Mouse (Mus musculus) E14TG2a.4 (cell line): ENCODE measurements around the gene Rnf149.
A peak's percentile ranks its signal among the peaks of the same experiment; 100 is the strongest.

Experiments used
- H3K27me3 ChIP-seq: 2 replicates; pipeline ENCODE4 v1.6.1; 2014; ENCODE audit warnings: low read length, control low read depth; ENCODE audit not compliant: insufficient read depth
- H3K36me3 ChIP-seq: 2 replicates; pipeline ENCODE4 v1.6.1; 2014; ENCODE audit warnings: low read length, control low read depth; ENCODE audit not compliant: insufficient read depth
- H3K4me1 ChIP-seq: replicated peaks from 2 replicates; pipeline ENCODE4 v1.6.1; 2014; ENCODE audit warnings: low read depth, low read length, control low read depth
- H3K4me3 ChIP-seq: replicated peaks from 2 replicates; pipeline ENCODE4 v1.5.1; 2014; ENCODE audit warnings: mild to moderate bottlenecking, low read length
- H3K9me3 ChIP-seq: 2 replicates; pipeline ENCODE4 v1.6.1; 2014; ENCODE audit warnings: low read length, control low read depth
- CTCF ChIP-seq: conservative IDR thresholded peaks from 2 replicates; pipeline ENCODE4 v1.5.1; 2014; ENCODE audit warnings: low read length
- NANOG ChIP-seq: IDR thresholded peaks from 2 replicates; pipeline ENCODE4 v1.6.1; 2014; ENCODE audit warnings: borderline replicate concordance, low read length, mixed read lengths
- POU5F1 ChIP-seq: IDR thresholded peaks from 2 replicates; pipeline ENCODE4 v1.6.1; 2014; ENCODE audit warnings: low read length, borderline replicate concordance

The Rnf149 gene

GRCm38 (mm10) chr1:39512183-39512582 is 65.0 kb downstream of the Rnf149 start:
- H3K4me1 ChIP-seq = peaks cover 31% of the 10 kb centered on the region
- no peak for TF ChIP-seq NANOG
- no peak for TF ChIP-seq POU5F1
- TF ChIP-seq CTCF = no peak
- H3K9me3 ChIP-seq = no peaks in the 10 kb centered on the region
- H3K4me3 ChIP-seq = no peak overlapping the region
- H3K36me3 ChIP-seq = no peaks in the 10 kb centered on the region
- no peaks in the 10 kb centered on the region for H3K27me3 ChIP-seq

DNA sequence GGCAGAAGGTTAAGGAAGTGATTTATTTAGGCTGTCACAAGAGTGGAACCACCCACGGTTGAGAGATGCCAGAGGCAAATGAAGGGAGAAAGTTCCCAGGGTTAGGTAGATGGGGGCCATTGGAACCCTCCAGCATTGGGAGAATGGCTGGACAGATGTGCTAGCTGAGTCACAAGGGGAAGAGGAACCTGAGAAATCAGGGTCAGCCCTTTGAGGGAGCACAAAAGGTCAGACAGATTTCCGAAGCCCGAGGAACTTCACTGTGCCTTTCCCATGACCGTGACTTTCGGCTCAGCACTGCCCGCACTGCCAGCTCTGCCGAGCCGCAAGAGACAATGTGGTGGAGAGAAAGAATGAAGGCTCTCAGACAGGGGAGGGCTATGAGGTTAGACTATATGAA is 65.4 kb downstream of the Rnf149 start:
- no peaks in the 10 kb centered on the region for H3K36me3 ChIP-seq
- H3K4me3 ChIP-seq = no peak overlapping the region
- H3K27me3 ChIP-seq = no peaks in the 10 kb centered on the region
- TF ChIP-seq POU5F1 = no peak
- no peak for TF ChIP-seq CTCF
- no peak for TF ChIP-seq NANOG
- H3K9me3 ChIP-seq = no peaks in the 10 kb centered on the region
- H3K4me1 ChIP-seq = peaks cover 27% of the 10 kb centered on the region

DNA sequence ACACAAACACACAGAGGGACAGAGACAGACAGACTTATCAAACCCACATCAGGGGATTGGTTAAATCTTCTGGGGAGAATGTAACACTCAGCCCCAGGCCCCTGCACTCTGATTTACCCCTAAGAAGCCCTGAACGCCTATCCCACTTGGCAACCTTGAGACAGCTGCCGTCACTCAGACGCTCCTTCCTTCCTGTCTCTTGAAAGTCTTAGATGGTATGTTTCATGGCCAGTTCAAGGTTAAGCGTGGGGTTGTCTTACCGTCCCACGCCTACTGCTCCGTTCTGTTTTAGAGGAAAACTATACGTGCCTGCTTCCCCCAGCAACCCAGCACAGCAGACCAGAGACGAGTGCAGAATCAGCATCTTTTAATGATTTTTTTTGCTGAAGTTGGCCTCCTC is 71.6 kb downstream of the Rnf149 start:
- peaks cover 31% of the 10 kb centered on the region for H3K4me1 ChIP-seq
- TF ChIP-seq NANOG (no peak), CTCF (no peak), POU5F1 (no peak)
- H3K4me3 ChIP-seq = no peak overlapping the region
- H3K9me3 ChIP-seq = peaks cover 10% of the 10 kb centered on the region; the same call in 1 of the 2 replicates
- no peaks in the 10 kb centered on the region for H3K27me3 ChIP-seq
- H3K36me3 ChIP-seq = no peaks in the 10 kb centered on the region

- TF ChIP-seq CTCF = peak; percentile 18; the same call in 1 of the 2 replicates
- TF ChIP-seq POU5F1 = no peak
- no peak for TF ChIP-seq NANOG
- peaks cover 11% of the 10 kb centered on the region; the same call in 1 of the 2 replicates for H3K9me3 ChIP-seq
These were observed 72.9 kb downstream of the Rnf149 start for GRCm38 (mm10) chr1:39504261-39504660.

GRCm38 (mm10) chr1:39502817-39503633 is 74.2 kb downstream of the Rnf149 start:
- no peak for TF ChIP-seq POU5F1
- TF ChIP-seq NANOG = no peak
- TF ChIP-seq CTCF = no peak
- no peaks in the 10 kb centered on the region for H3K27me3 ChIP-seq
- peaks cover 17% of the 10 kb centered on the region for H3K4me1 ChIP-seq
- no peaks in the 10 kb centered on the region for H3K36me3 ChIP-seq
- H3K4me3 ChIP-seq = peak overlapping the region; percentile 41
- H3K9me3 ChIP-seq = peaks cover 11% of the 10 kb centered on the region; the same call in 1 of the 2 replicates

More at GRCm38 (mm10) chr1:39504261-39504660, 72.9 kb downstream of the Rnf149 start:
- no peaks in the 10 kb centered on the region for H3K36me3 ChIP-seq
- peaks cover 24% of the 10 kb centered on the region for H3K4me1 ChIP-seq
- no peaks in the 10 kb centered on the region for H3K27me3 ChIP-seq
- no peak overlapping the region for H3K4me3 ChIP-seq
